Mouse (Mus musculus): ENCODE measurements around the gene Gng3.
A peak's percentile ranks its signal among the peaks of the same experiment; 100 is the strongest.
"Not testable (repeated sequence)": the region's sequence is repeated elsewhere in the genome, so short reads cannot be mapped to it uniquely, and the experiment has no call there.

Gng3 gene

GRCm38 (mm10) chr19:8844371-8845129 lies 5.6 kb upstream of the Gng3 start:
- DNase-seq (ENCODE audit: low read depth, low spot score) = peak; percentile 96

GRCm38 (mm10) chr19:8842961-8843360 lies 4.0 kb upstream of the Gng3 start:
- DNase-seq (ENCODE audit: low read depth, low spot score) = no peak

DNA sequence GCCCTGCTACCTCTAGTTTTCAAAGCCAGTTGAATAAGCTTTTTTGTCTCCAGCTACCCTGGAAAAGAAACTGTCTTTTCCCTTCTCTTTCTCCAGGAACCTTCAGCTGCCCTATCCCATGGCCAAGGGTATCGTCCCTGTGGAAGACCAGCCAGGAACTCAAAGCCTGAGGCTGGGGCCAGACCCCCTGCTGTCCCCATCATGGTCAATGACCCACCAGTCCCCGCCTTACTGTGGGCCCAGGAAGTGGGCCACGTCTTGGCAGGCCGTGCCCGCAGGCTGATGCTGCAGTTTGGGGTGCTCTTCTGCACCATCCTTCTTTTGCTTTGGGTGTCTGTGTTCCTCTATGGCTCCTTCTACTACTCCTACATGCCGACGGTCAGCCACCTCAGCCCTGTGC lies 2.0 kb upstream of the Gng3 start:
- no peak for DNase-seq (ENCODE audit: low read depth, low spot score)

GRCm38 (mm10) chr19:8839908-8840791 lies 1.2 kb upstream of the Gng3 start:
- DNase-seq (ENCODE audit: low read depth, low spot score) = no peak

- DNase-seq (ENCODE audit: low read depth, low spot score) = no peak
Measured at GRCm38 (mm10) chr19:8838041-8838730, 808 bp downstream of the Gng3 start.

- DNase-seq (ENCODE audit: low read depth, low spot score) = no peak
Measured at GRCm38 (mm10) chr19:8837251-8837791, 1.7 kb downstream of the Gng3 start, which contains the start of gene Bscl2. Gene Bscl2, plus strand, starts transcription at chr19:8837467.

- not testable (repeated sequence) for DNase-seq (ENCODE audit: low read depth, low spot score)
Measured at GRCm38 (mm10) chr19:8836327-8836726, 2.7 kb downstream of the Gng3 start.

GRCm38 (mm10) chr19:8832971-8833370 lies 6.0 kb downstream of the Gng3 start:
- DNase-seq (ENCODE audit: low read depth, low spot score) = no peak

DNA sequence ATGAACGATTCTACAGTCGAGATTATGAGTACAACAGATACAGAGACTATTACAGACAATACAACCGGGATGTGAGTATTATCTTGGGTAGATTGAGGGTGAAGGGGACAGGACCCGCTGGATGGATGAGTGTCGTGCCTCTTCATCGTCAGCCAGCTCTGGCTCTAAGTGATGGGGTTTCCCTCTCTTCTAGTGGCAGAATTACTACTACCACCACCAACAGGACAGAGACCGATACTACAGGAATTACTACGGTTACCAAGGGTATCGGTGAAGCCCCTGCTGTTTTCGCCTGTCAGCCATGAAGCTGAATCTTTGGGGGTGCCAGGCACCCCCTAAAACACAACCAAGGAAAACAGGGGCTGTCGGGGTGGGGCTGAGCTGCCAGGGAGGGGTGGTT lies 7.7 kb downstream of the Gng3 start:
- no peak for DNase-seq (ENCODE audit: low read depth, low spot score)

DNA sequence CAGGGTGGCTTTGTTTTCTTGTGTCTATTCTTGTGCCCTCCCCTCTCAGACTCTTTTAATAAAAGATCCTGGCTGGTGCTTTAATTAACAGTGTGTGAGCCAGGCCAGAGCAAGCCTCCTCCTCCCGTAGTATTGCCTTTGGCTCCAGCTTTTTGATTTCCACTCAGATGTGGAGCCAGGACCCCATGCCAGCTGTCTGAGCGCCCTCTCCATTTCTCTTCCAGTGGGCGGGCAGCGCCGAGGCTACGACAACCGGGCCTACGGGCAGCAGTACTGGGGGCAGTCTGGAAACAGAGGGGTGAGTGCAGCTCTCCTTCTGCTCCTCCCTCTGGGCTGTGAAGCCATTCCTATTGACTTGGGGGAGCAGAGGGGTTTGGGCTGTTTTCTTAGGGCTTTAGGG lies 8.3 kb downstream of the Gng3 start:
- DNase-seq (ENCODE audit: low read depth, low spot score) = no peak

GRCm38 (mm10) chr19:8829660-8830059 lies 9.3 kb downstream of the Gng3 start, which contains the start of gene AC129217.1:
Gene AC129217.1, plus strand, starts transcription at chr19:8829773.
- no peak for DNase-seq (ENCODE audit: low read depth, low spot score)

DNA sequence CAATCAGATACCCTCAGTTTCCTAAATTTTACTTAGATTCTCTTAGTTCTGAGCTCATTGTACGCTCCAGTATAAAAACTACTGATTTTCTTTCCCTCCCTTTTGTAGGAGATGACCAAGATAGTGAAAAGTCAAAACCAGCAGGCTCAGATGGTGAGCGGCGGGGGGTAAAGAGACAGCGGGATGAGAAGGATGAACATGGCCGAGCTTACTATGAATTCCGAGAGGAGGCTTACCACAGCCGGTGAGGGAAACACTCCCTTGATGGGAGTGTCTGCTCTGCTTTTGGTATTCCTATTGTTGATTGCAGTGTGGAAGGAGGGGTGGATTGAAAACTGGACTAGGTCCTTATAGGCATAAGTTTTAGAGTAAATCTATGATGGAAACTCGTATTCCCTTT lies 16.3 kb downstream of the Gng3 start:
- DNase-seq (ENCODE audit: low read depth, low spot score) = no peak

- DNase-seq (ENCODE audit: low read depth, low spot score) = no peak
Measured at GRCm38 (mm10) chr19:8821146-8821545, 17.8 kb downstream of the Gng3 start.

DNA sequence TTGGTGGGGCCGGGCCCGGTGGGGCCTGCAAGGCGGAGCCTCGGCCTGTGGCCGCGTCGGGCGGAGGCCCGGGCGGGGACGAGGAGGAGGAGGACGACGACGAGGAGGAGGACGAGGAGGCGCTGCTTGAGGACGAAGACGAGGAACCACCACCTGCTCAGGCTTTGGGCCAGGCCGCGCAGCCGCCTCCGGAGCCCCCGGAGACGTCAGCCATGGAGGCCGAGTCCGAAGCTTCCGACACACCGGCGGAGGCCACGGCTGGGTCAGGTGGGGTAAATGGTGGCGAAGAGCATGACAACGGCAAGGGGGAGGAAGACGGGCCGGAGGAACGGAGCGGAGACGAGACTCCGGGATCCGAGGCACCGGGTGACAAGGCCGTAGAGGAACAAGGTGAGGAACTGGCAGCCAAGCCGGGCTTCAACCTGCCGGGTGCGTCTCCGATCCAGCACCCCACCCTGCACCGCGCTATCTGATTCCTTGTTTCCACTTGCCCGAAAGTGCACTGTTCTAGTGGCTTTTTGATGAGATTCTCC lies 18.5 kb downstream of the Gng3 start:
- peak; percentile 22 for DNase-seq (ENCODE audit: low read depth, low spot score)

- DNase-seq (ENCODE audit: low read depth, low spot score) = peak; percentile 99
Measured at GRCm38 (mm10) chr19:8819596-8820423, 19.2 kb downstream of the Gng3 start, which contains the start of gene Hnrnpul2. Gene Hnrnpul2, plus strand, starts transcription at chr19:8820010.

GRCm38 (mm10) chr19:8818801-8819595 lies 20.0 kb downstream of the Gng3 start, which contains the start of gene Ttc9c:
Gene Ttc9c, minus strand, starts transcription at chr19:8819333.
- peak; percentile 100 for DNase-seq (ENCODE audit: low read depth, low spot score)

- peak; percentile 43 for DNase-seq (ENCODE audit: low read depth, low spot score)
Measured at GRCm38 (mm10) chr19:8818301-8818798, 20.6 kb downstream of the Gng3 start.

GRCm38 (mm10) chr19:8817001-8817400 lies 22.0 kb downstream of the Gng3 start:
- DNase-seq (ENCODE audit: low read depth, low spot score) = no peak

GRCm38 (mm10) chr19:8815812-8816211 lies 23.2 kb downstream of the Gng3 start:
- DNase-seq (ENCODE audit: low read depth, low spot score) = peak; percentile 33

Measured in 3T3-L1 (cell line).